Comparison of ENCODE assay signal across 10 mouse cellular contexts in the genomic region with DNA sequence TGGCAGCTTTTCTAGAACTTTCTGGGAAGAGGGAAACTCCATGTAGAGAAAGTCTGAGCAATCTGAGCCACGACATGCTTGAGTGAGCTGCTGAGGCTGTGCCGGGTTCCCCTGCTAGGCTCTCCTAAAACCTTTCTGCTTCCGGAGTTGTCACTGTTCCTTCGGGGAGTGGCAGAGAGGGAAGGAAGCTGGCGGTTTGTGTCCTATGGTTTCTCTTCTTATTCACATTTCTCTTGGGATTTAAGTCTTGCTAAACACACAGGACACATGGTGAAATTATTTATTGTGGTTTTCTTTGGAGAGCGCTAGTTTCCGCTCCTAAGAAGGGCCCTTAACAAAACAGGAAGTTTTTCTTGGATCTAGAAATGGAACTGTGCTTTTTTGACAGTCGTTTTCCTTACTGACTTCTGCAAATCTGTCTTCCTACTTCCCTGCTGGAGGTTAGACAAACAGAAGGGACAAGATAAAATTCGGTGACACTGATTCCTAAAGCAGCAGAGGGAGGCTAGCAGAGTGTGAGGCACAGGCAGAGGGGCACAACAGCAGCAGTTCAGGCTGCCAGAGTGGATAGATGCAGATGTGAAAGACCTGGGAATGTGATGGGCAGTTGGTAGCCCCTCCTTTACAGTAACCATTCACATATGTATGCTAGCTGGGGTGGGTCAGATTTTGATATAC. TPM values are rescaled to one million over a fixed set of nuclear protein-coding genes. Genes with fewer than 3 reads are reported as not detected.
A peak's percentile ranks its signal among the peaks of the same experiment; 100 is the strongest.
DNase-seq lines count a peak whose midpoint lies in the region; ATAC-seq and TF ChIP-seq lines count a peak whose summit lies in the region.
"Had no signal": no experiment of that assay in that cellular context is flagged by ENCODE, and none has a peak within 500 bp of the region (broad histone marks: within the 10 kb centered on the region; RNA-seq: fewer than 3 reads in every experiment).

No protein-coding gene starts in this region.

- CTCF ChIA-PET in Patski (lab: Charles Lee): interaction anchor here (1.0 to 6.8 kb wide), 3 partner anchors 9 to 19 kb away, joined by 3 to 62 read pairs (median 6); no protein-coding TSS in a partner anchor

- H3K27ac ChIP-seq in hindbrain, embryonic 15.5 days (replicated peaks): 0 out of 2 replicates have a peak overlapping the region, but pooled peaks have one; percentile 45
- no peak overlapping the region for H3K27ac ChIP-seq in hindbrain, postnatal 0 days
- peak overlapping the region; percentile 82 for H3K27ac ChIP-seq in macrophage
- H3K27ac ChIP-seq: liver, embryonic 13.5 days had no signal

- H3K4me2 ChIP-seq in hindbrain, embryonic 15.5 days: no peak overlapping the region
- no peak overlapping the region for H3K4me2 ChIP-seq in hindbrain, postnatal 0 days (ENCODE audit: low read depth, low read length)
- H3K4me2 ChIP-seq: liver, embryonic 13.5 days had no signal

- peaks cover 6% of the 10 kb centered on the region; the same call in 1 of the 2 replicates for H3K36me3 ChIP-seq in hindbrain, embryonic 15.5 days
- no peaks in the 10 kb centered on the region for H3K36me3 ChIP-seq in hindbrain, postnatal 0 days (ENCODE audit: insufficient read depth, low read length)
- no peaks in the 10 kb centered on the region for H3K36me3 ChIP-seq in macrophage (ENCODE audit: inconsistent target)

- DNase-seq in hindbrain, postnatal 0 days (ENCODE audit: low spot score): no peak
- DNase-seq in Patski (ENCODE audit: low read depth, low spot score): no peak
- peak; percentile 59 to 62 for DNase-seq in heart, postnatal 10 days
- DNase-seq in right cerebral cortex, adult 2 months (ENCODE audit: low spot score in 2 of 2): no peak
- no peak for DNase-seq in layer of hippocampus, adult 18-20 months (ENCODE audit: low spot score in 2 of 2)
- no peak for DNase-seq in thymus, postnatal 36 days
- DNase-seq: gastrocnemius, postnatal 10 days; liver, embryonic 13.5 days had no signal

- intact Hi-C loops in heart, postnatal 10 days (cut with DNase I): loop anchor here (5.0 to 10.0 kb wide), 2 partner anchors 123 to 245 kb away; no protein-coding TSS in a partner anchor

- POLR2A ChIA-PET in Patski (lab: Charles Lee): interaction anchor here (0.6 to 1.3 kb wide), 2 partner anchors 11 to 250 kb away, joined by 3 read pairs; no protein-coding TSS in a partner anchor

- no peak for TF ChIP-seq CTCF in hindbrain, postnatal 0 days (IDR thresholded peaks at IDR 0.05; ENCODE audit: low read depth)
- TF ChIP-seq CTCF in Patski (IDR thresholded peaks at IDR 0.05): no peak

- no peaks in the 10 kb centered on the region for H3K9me3 ChIP-seq in hindbrain, embryonic 15.5 days
- no peaks in the 10 kb centered on the region for H3K9me3 ChIP-seq in hindbrain, postnatal 0 days (ENCODE audit: low read length)
- H3K9me3 ChIP-seq: liver, embryonic 13.5 days had no signal

- H3K27me3 ChIP-seq in hindbrain, embryonic 15.5 days: no peaks in the 10 kb centered on the region
- H3K27me3 ChIP-seq in hindbrain, postnatal 0 days (ENCODE audit: insufficient read depth, low read length): no peaks in the 10 kb centered on the region
- H3K27me3 ChIP-seq in Patski: no peaks in the 10 kb centered on the region
- H3K27me3 ChIP-seq: liver, embryonic 13.5 days had no signal

- no peak overlapping the region for H3K4me3 ChIP-seq in hindbrain, embryonic 15.5 days
- H3K4me3 ChIP-seq in hindbrain, postnatal 0 days (ENCODE audit: low read length): no peak overlapping the region
- H3K4me3 ChIP-seq in macrophage (ENCODE audit: inconsistent target): no peak overlapping the region
- H3K4me3 ChIP-seq: liver, embryonic 13.5 days had no signal

- H3K9ac ChIP-seq in hindbrain, embryonic 15.5 days: no peak overlapping the region
- H3K9ac ChIP-seq in hindbrain, postnatal 0 days (replicated peaks; ENCODE audit: low read length): no peak overlapping the region
- H3K9ac ChIP-seq: liver, embryonic 13.5 days had no signal

- peaks cover 46% of the 10 kb centered on the region for H3K4me1 ChIP-seq in hindbrain, embryonic 15.5 days (replicated peaks)
- peaks cover 41% of the 10 kb centered on the region for H3K4me1 ChIP-seq in hindbrain, postnatal 0 days (ENCODE audit: insufficient read depth, low read length)

- in situ Hi-C loops in Patski (cut with MboI; ENCODE audit: low pct_unique_long_range_greater_than_20kb): loop anchor here (5.0 kb wide), 1 partner anchor 242 kb away; no protein-coding TSS in a partner anchor

- no peak for ATAC-seq in hindbrain, embryonic 15.5 days (ENCODE audit: low FRiP score, low read depth)
- ATAC-seq in hindbrain, postnatal 0 days: no peak
- ATAC-seq in Patski: peak; percentile 83

- 69% methylated on average over 9 of the region's 9 CpGs for WGBS in hindbrain, embryonic 15.5 days
- WGBS in hindbrain, postnatal 0 days: 63% methylated on average over 9 of the region's 9 CpGs
- 4% methylated on average over 9 of the region's 9 CpGs for WGBS in macrophage (ENCODE audit: missing documents)

- peaks cover 39% of the 10 kb centered on the region for H3K79me2 ChIP-seq in macrophage (ENCODE audit: inconsistent target)

RNA-seq across cellular contexts. Expression of a gene that starts 24.1 kb away (rescaled TPM):
- polyA plus RNA-seq in hindbrain, embryonic 15.5 days (2015; fragmentation: Nextera tagmentation; extraction: Ambion mirVana): 146 and 152 TPM in 2 replicates
- 44.7 and 51.2 TPM in 2 replicates for total RNA-seq in hindbrain, postnatal 0 days (2014; rRNA removed)
- polyA plus RNA-seq in hindbrain, postnatal 0 days (2015; fragmentation: Nextera tagmentation; extraction: Ambion mirVana): 119 and 124 TPM in 2 replicates
- 56.3 TPM for polyA plus RNA-seq in Patski (2021)
- total RNA-seq in heart, postnatal 10 days (2021): 10 to 100 TPM; 57.9 to 66.5 TPM
- 100 to 1,000 TPM in 21 of 26 experiments, 10 to 100 TPM in 5; 56.8 to 218 (median 178) TPM for total RNA-seq in macrophage (2018; cell fraction: chromatin; rRNA removed)
- total RNA-seq in macrophage (2018; cell fraction: cytosol; rRNA removed): 10 to 100 TPM; 17.8 to 56.3 (median 41.5) TPM
- total RNA-seq in macrophage (2018; cell fraction: nucleus; rRNA removed): 100 to 1,000 TPM in 12 of 26 experiments, 10 to 100 TPM in 14; 44.2 to 177 (median 97.6) TPM
- polyA plus RNA-seq in macrophage (2018): 18.9 to 45.3 TPM (median 32.6 TPM) in 3 replicates
- 10 to 100 TPM; 81.4 to 84.0 TPM for total RNA-seq in layer of hippocampus, adult 18-20 months (2021)

Comparison
In these comparisons a context has a peak if more than half of its experiments do, and no peak if none do; other contexts are left out.
1. DNase-seq: peak in heart, postnatal 10 days (2 of 2); none in hindbrain, postnatal 0 days (single experiment), Patski (single experiment), right cerebral cortex, adult 2 months (0 of 2), layer of hippocampus, adult 18-20 months (0 of 2) and thymus, postnatal 36 days (0 of 2).